Mouse (Mus musculus): ENCODE data around the gene Sptlc2. TPM values are rescaled to one million over a fixed set of nuclear protein-coding genes. Genes with fewer than 3 reads are reported as not detected.

Sptlc2 gene
- total RNA-seq, 2 experiments from 2014 or later: 39.4 to 43.5 TPM

Small RNA genes within 50 kb of the gene (microRNA-seq; reads per million reads assigned to microRNA genes)
- gene Gm47293 (0 reads per million in 2 experiments), gene Mir3068 (44.1 to 51.6 reads per million in 2 experiments)

Other genes with a start within 250 kb of the Sptlc2 start
- gene Gstz1, start 241.2 kb downstream of the Sptlc2 start, total RNA-seq (2021): 10 to 100 TPM; 48.1 to 53.0 TPM
- 10 to 100 TPM; 11.5 to 11.9 TPM for gene Pomt2, start 240.4 kb downstream of the Sptlc2 start, total RNA-seq (2021)
- under 1 TPM; 0.32 to 0.57 TPM for gene Samd15, start 188.6 kb downstream of the Sptlc2 start, total RNA-seq (2021)
- 1 to 10 TPM; 5.4 to 6.0 TPM for gene Tmed8, start 187.9 kb downstream of the Sptlc2 start, total RNA-seq (2021)
- under 1 TPM; 0.33 to 0.66 TPM for gene Noxred1, start 149.6 kb downstream of the Sptlc2 start, total RNA-seq (2021)
- gene Vipas39, start 122.1 kb downstream of the Sptlc2 start, total RNA-seq (2021): 10 to 100 TPM; 28.9 to 29.8 TPM
- gene Ahsa1, start 121.9 kb downstream of the Sptlc2 start, total RNA-seq (2021): 100 to 1,000 TPM; 103 to 107 TPM
- gene Ism2, start 88.7 kb downstream of the Sptlc2 start, total RNA-seq (2021): under 1 TPM in 1 of 2 experiments, not detected in 1; 0.15 TPM
- 100 to 1,000 TPM; 140 to 162 TPM for gene Slirp, start 55.5 kb upstream of the Sptlc2 start, total RNA-seq (2021)
- gene Alkbh1, start 55.7 kb upstream of the Sptlc2 start, total RNA-seq (2021): 10 to 100 TPM; 11.2 to 12.9 TPM
- 10 to 100 TPM; 40.5 to 42.8 TPM for gene Snw1, start 83.9 kb upstream of the Sptlc2 start, total RNA-seq (2021)
- gene Gm5788, start 106.4 kb upstream of the Sptlc2 start, total RNA-seq (2021): not detected
- not detected for gene Gm8300, start 126.0 kb upstream of the Sptlc2 start, total RNA-seq (2021)
- gene Oog1, start 214.3 kb upstream of the Sptlc2 start, total RNA-seq (2021): not detected
- not detected for gene Gm4027, start 230.5 kb upstream of the Sptlc2 start, total RNA-seq (2021)

Data from heart, postnatal 14 days (tissue).